Mouse (Mus musculus) brain, embryonic 14.5 days (tissue): ENCODE results near the gene Itga6.

Experiments
- CTCF ChIP-seq: fragments of 200-500 bp; IDR thresholded peaks from 2 replicates; pipeline ENCODE4 v1.5.1; 2012; ENCODE audit warnings: inconsistent platforms, mild to moderate bottlenecking, moderate library complexity, borderline replicate concordance; ENCODE audit not compliant: insufficient read depth, insufficient read length; ENCODE audit errors: extremely low read depth
- POLR2A ChIP-seq: fragments of 200-500 bp; IDR thresholded peaks from 2 replicates; pipeline ENCODE4 v1.6.1; 2012; ENCODE audit warnings: mild to moderate bottlenecking, inconsistent platforms, borderline replicate concordance; ENCODE audit not compliant: poor library complexity, insufficient read depth, insufficient read length, severe bottlenecking; ENCODE audit errors: extremely low read depth

- no peak for TF ChIP-seq CTCF
- TF ChIP-seq POLR2A: no peak
Observed at GRCm38 (mm10) chr2:71814016-71814415, 68.6 kb downstream of the Itga6 start.
